Mouse (Mus musculus): Measurements from ENCODE around the gene Chodl.

Chodl gene

GRCm38 (mm10) chr16:78930382-78931286 is at the start of gene Chodl:
Gene Chodl, plus strand, starts transcription at chr16:78930948.
- DNase-seq: no peak

- DNase-seq: no peak
Observed at GRCm38 (mm10) chr16:78922644-78923043, 8.1 kb upstream of the Chodl start.

GRCm38 (mm10) chr16:78931287-78932025 is 708 bp downstream of the Chodl start:
- DNase-seq: no peak

GRCm38 (mm10) chr16:78934298-78934697 is 3.5 kb downstream of the Chodl start:
- DNase-seq: no peak

- no peak for DNase-seq
Observed at GRCm38 (mm10) chr16:78937755-78938154, 7.0 kb downstream of the Chodl start.

GRCm38 (mm10) chr16:78950359-78950758 is 19.6 kb downstream of the Chodl start:
- no peak for DNase-seq

- no peak for DNase-seq
Observed at GRCm38 (mm10) chr16:78957434-78957833, 26.7 kb downstream of the Chodl start.

GRCm38 (mm10) chr16:78969091-78969731 is 38.5 kb downstream of the Chodl start:
- DNase-seq: no peak

- DNase-seq: no peak
Observed at GRCm38 (mm10) chr16:78974099-78974498, 43.4 kb downstream of the Chodl start.

GRCm38 (mm10) chr16:78976384-78976783 is 45.6 kb downstream of the Chodl start:
- no peak for DNase-seq
